Mouse (Mus musculus): ENCODE measurements around the gene Cdk14.

GRCm38 (mm10) chr5:5206012-5206411 is 214.1 kb downstream of the Cdk14 start:
- TF ChIP-seq CTCF (IDR thresholded peaks at IDR 0.05; ENCODE audit: borderline replicate concordance, insufficient read depth, low read depth, low read length) (no peak), POLR2A (IDR thresholded peaks at IDR 0.05; ENCODE audit: borderline replicate concordance, insufficient read depth, low read length) (no peak)

Data from cerebellum, adult 2 months (tissue).